Mouse (Mus musculus) ES-E14 (cell line): Measurements from ENCODE around the gene Camk2n2. TPM values are rescaled to one million over a fixed set of nuclear protein-coding genes. Genes with fewer than 3 reads are reported as not detected.

ENCODE experiments used
- DNase-seq: peaks from one replicate; pipeline ENCODE4 v3.0.0-alpha.2; 2013; ENCODE audit warnings: low read depth, low spot score
- H3K27ac ChIP-seq: 2 replicates; pipeline ENCODE4 v1.5.1; 2012; ENCODE audit warnings: low read depth, mild to moderate bottlenecking, low read length, moderate library complexity, mixed read lengths; ENCODE audit not compliant: poor library complexity, insufficient read depth, severe bottlenecking
- H3K36me3 ChIP-seq: 2 replicates; pipeline ENCODE4 v1.6.1; 2012; ENCODE audit warnings: mild to moderate bottlenecking, low read length, moderate library complexity, mixed read lengths; ENCODE audit not compliant: control insufficient read depth, poor library complexity, insufficient read depth, severe bottlenecking
- H3K4me1 ChIP-seq, 2 experiments: fragments of 150-350 bp in 1 of 2; sonication (generic) in 1 of 2; 2 replicates each; pipeline ENCODE4 v1.6.1; 2012; ENCODE audit warnings: low read length in 2 of 2, mild to moderate bottlenecking in 1 of 2, mixed read lengths in 1 of 2; ENCODE audit not compliant: control insufficient read depth in 2 of 2, insufficient read depth in 2 of 2, poor library complexity in 1 of 2
- H3K4me3 ChIP-seq, 2 experiments: fragments of 150-350 bp in 1 of 2; sonication (generic) in 1 of 2; 2 replicates each; pipeline ENCODE4 v1.5.1; 2012; ENCODE audit warnings: low read length in 2 of 2, low read depth in 1 of 2, mild to moderate bottlenecking in 1 of 2, mixed read lengths in 1 of 2; ENCODE audit not compliant: insufficient read depth in 1 of 2, poor library complexity in 1 of 2, severe bottlenecking in 1 of 2
- H3K9ac ChIP-seq: 2 replicates; pipeline ENCODE4 v1.6.1; 2012; ENCODE audit warnings: low read depth, mild to moderate bottlenecking, low read length, mixed read lengths; ENCODE audit not compliant: poor library complexity, insufficient read depth, severe bottlenecking
- H3K9me3 ChIP-seq: fragments of 150-350 bp; sonication (generic); 2 replicates; pipeline ENCODE4 v1.6.1; 2012; ENCODE audit warnings: low read depth, mild to moderate bottlenecking, low read length; ENCODE audit not compliant: control insufficient read depth, insufficient read depth
- CHD2 ChIP-seq: IDR thresholded peaks from 2 replicates; pipeline ENCODE4 v1.6.1; 2014; ENCODE audit warnings: mild to moderate bottlenecking, low read depth, low read length, inconsistent platforms
- HCFC1 ChIP-seq: IDR thresholded peaks from 2 replicates; pipeline ENCODE4 v1.6.1; 2012; ENCODE audit warnings: low read length, inconsistent platforms, borderline replicate concordance; ENCODE audit not compliant: insufficient read depth
- MAFK ChIP-seq: IDR thresholded peaks from 2 replicates; pipeline ENCODE4 v1.6.1; 2014; ENCODE audit warnings: mild to moderate bottlenecking, low read depth, low read length, inconsistent platforms; ENCODE audit not compliant: insufficient read depth
- ZC3H11A ChIP-seq: IDR thresholded peaks from 2 replicates; pipeline ENCODE4 v1.6.1; 2012; ENCODE audit warnings: low read depth, mild to moderate bottlenecking, inconsistent platforms, low read length, borderline replicate concordance
- ZNF384 ChIP-seq: IDR thresholded peaks from 2 replicates; pipeline ENCODE4 v1.6.1; 2012; ENCODE audit warnings: low read depth, low read length, inconsistent platforms
- in situ Hi-C, 2 experiments: fragments of 600-800 bp; cut with MboI; formaldehyde crosslinking; loops; one replicate each; pipeline ENCODE4 v1.15.1; 2025; ENCODE audit warnings: low sequenced_read_pairs in 2 of 2, inconsistent platforms in 1 of 2; ENCODE audit not compliant: unreplicated experiment in 2 of 2
- total RNA-seq: library from RNA; depleted of rRNA; stranded (reverse); fragments of 300-350 nt; gene quantifications from 2 replicates; pipeline ENCODE4 v1.2.3, GENCODE M21; 2012

Gene Camk2n2
- total RNA-seq, 1 experiment = 0.58 TPM

DNA sequence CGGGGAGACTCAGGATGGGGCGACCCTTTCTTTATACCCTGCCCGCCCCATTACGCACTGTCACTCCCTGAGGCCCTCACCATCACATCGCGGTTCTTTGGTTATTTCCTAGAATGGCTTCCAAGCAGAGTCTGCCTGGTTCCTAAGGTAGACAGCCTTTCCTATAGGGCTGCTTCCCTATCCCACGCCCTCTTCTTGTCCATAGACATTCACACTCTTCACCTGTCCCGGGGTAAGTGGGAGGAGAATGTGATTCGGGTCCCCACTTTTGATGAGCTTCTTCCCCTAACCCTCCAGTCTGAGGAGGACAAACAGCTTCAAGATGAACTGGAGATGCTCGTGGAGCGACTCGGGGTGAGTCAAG is 30.8 kb upstream of the Camk2n2 start:
- peak overlapping the region; percentile 98 for H3K9ac ChIP-seq
- no peak for DNase-seq
- TF ChIP-seq ZC3H11A = no peak
- TF ChIP-seq ZNF384 = no peak
- no peak for TF ChIP-seq MAFK
- no peak for TF ChIP-seq CHD2
- TF ChIP-seq HCFC1 = no peak
- in situ Hi-C loops = no loop called here
- peak overlapping the region; percentile 36; the same call in 1 of the 2 replicates for H3K27ac ChIP-seq
- peaks cover 20% of the 10 kb centered on the region for H3K36me3 ChIP-seq
- peak overlapping the region; percentile 74 to 97 for H3K4me3 ChIP-seq
- 0 out of 4 replicates have a peak, but pooled peaks cover 0 to 2% of the 10 kb centered on the region in 2 experiments for H3K4me1 ChIP-seq
- H3K9me3 ChIP-seq = no peaks in the 10 kb centered on the region

GRCm38 (mm10) chr16:20651076-20651946 is 30.2 kb upstream of the Camk2n2 start, which contains the start of gene Psmd2:
Gene Psmd2 (plus strand): TSS chr16:20651652.
- peak within 1 kb of the TSS; percentile 56 for H3K27ac ChIP-seq
- DNase-seq = peak; percentile 88
- no peaks in the 10 kb centered on the region for H3K9me3 ChIP-seq
- TF ChIP-seq MAFK (no peak), HCFC1 (peak; percentile 83)
- in situ Hi-C loops = no loop called here
- H3K4me3 ChIP-seq = peak within 1 kb of the TSS; percentile 74 to 97
- 0 out of 4 replicates have a peak, but pooled peaks cover 0 to 2% of the 10 kb centered on the region in 2 experiments for H3K4me1 ChIP-seq
- H3K36me3 ChIP-seq = peaks cover 17% of the 10 kb centered on the region
- H3K9ac ChIP-seq = peak within 1 kb of the TSS; percentile 98

DNA sequence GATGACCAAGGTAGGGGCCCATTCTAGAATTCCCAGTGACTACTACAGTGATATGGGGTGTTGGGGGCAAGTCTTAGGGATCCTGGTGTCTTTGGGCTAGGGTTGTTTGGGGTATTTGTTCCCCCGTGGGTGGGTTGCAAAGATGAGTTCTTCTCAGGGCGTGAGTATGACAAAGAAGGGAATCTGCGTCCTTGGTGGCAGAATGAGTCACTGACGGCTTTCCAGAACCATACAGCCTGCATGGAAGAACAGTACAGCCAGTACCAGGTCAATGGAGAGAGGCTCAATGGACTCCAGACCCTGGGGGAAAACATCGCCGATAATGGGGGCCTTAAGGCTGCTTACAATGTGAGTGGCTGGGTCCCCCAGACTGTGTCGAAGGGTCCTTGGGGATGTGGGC is 22.8 kb upstream of the Camk2n2 start:
- Histone ChIP-seq H3K9me3 (no peaks in the 10 kb centered on the region), H3K36me3 (no peaks in the 10 kb centered on the region), H3K4me1 (no peaks in the 10 kb centered on the region), H3K4me3 (no peak overlapping the region), H3K27ac (no peak overlapping the region), H3K9ac (no peak overlapping the region)
- in situ Hi-C loops = loop anchor here in 1 of 2 experiments (10.0 kb wide), 1 partner anchor 139 kb away; no protein-coding TSS in a partner anchor
- no peak for DNase-seq
- TF ChIP-seq ZC3H11A = no peak
- TF ChIP-seq HCFC1 = no peak
- TF ChIP-seq ZNF384 = no peak
- no peak for TF ChIP-seq MAFK
- no peak for TF ChIP-seq CHD2

GRCm38 (mm10) chr16:20642161-20642560 is 21.1 kb upstream of the Camk2n2 start:
- H3K36me3 ChIP-seq = no peaks in the 10 kb centered on the region
- H3K4me3 ChIP-seq = no peak overlapping the region
- H3K9me3 ChIP-seq = no peaks in the 10 kb centered on the region
- no peak overlapping the region for H3K27ac ChIP-seq
- no peak overlapping the region for H3K9ac ChIP-seq
- no peak for DNase-seq
- in situ Hi-C loops = loop anchor here in 1 of 2 experiments (10.0 kb wide), 1 partner anchor 137 kb away; no protein-coding TSS in a partner anchor
- no peak for TF ChIP-seq ZNF384
- TF ChIP-seq HCFC1 = no peak
- TF ChIP-seq ZC3H11A = no peak
- TF ChIP-seq CHD2 = no peak
- no peak for TF ChIP-seq MAFK
- H3K4me1 ChIP-seq = no peaks in the 10 kb centered on the region

DNA sequence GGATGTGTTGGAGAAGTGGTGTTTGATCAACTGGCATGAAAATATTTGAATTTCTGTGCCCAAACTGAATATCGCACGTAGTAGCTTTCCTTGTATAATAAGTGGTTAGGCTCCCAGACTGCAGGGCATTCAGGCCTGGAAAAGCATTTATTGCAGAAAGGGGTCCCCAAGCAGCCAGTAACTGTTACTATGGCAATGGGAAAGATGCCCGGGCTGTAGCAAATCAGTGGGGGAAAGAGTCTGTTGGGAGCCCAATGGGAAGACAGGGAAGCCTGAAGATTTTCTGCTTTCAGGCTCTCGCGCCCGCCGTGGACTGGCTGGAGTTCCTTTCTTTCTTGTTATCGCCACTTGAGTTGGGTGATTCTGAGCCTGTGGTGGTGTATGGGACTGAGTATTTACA is 17.3 kb upstream of the Camk2n2 start:
- Histone ChIP-seq H3K9me3 (no peaks in the 10 kb centered on the region), H3K36me3 (no peaks in the 10 kb centered on the region), H3K27ac (no peak overlapping the region), H3K4me1 (no peaks in the 10 kb centered on the region), H3K9ac (no peak overlapping the region), H3K4me3 (no peak overlapping the region)
- no peak for DNase-seq
- in situ Hi-C loops = no loop called here
- TF ChIP-seq CHD2 = no peak
- no peak for TF ChIP-seq MAFK
- TF ChIP-seq HCFC1 = no peak
- no peak for TF ChIP-seq ZNF384
- TF ChIP-seq ZC3H11A = no peak
